Mouse (Mus musculus): Measurements from ENCODE around the gene Vasn.

The Vasn gene

DNA sequence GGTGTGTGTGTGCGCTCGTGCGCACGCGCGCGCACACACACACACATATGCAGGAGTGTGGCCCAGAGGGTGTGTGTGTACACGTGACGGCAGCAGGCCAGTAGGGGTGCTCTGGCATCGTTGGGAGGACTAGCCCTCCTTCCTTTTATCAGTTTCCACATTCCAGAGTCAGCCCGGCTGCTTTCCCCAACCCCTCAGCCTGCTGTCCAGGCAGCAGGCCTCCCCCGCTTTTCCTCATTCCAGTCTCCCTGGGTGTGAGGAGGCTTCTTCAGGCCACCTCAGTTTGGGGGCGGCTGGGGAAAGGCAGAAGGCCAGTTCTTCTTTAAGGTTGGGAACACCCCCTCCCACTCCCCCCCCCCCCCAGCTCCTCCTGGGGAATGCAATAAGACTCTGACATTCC is 2.4 kb downstream of the Vasn start:
- DNase-seq (ENCODE audit: low spot score in 2 of 2) = peak; percentile 63 to 65

DNA sequence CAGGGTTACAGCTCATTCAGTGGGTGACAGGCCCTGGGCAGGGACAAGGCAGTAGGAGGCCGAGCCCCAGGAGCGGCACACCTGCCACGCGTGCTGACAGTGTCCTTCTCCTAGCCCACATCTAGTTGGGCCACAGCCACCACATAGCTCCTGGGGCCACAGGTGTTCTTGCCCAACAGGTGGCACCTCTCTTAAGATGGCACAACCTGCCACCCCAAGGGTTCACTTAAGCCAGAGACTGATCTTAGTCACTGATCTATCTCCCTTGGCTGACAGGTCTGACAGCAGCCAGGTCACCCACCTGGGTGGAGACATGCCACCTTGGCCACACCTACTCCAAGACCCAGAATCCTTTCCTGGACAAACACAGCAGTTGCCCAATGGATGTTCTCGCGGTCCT is 3.2 kb downstream of the Vasn start:
- no peak for DNase-seq (ENCODE audit: low spot score in 2 of 2)

DNA sequence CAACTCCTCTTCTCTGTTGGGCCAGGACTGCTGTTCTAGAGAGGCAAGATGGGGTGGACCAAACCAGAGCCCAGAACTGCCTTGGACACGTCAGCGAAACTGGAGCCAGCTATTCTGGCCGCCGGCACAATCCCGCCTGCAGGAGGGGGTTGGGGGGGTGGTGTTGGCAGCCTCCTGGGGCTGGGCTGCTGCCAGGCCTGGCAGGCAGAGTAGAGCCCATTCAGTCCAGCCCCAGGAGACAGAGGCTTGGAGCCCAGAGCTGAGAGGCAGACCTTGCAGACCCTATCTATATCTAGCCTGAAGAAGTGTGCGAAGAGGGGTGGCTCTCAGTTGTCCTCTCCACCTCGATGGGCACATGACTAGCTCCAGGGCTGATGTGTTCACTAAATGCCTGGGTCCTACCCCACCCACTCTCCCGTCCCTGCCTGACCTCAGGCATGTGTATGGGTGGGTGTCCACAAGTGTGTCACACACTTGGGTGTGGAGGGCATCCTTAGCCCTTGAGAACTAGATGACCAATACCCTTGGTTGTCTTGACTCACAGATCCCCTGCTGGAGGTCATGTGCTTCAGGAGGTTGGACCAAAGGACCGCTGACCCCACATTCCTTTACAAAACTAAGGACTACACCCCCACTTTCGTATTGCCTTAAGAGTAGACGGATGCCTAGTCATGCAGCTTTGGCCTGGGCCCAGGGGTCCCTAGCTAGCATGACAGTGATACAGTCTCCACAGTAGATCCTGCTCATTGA is 4.1 kb downstream of the Vasn start:
- peak; percentile 73 to 81 for DNase-seq (ENCODE audit: low spot score in 2 of 2)

DNA sequence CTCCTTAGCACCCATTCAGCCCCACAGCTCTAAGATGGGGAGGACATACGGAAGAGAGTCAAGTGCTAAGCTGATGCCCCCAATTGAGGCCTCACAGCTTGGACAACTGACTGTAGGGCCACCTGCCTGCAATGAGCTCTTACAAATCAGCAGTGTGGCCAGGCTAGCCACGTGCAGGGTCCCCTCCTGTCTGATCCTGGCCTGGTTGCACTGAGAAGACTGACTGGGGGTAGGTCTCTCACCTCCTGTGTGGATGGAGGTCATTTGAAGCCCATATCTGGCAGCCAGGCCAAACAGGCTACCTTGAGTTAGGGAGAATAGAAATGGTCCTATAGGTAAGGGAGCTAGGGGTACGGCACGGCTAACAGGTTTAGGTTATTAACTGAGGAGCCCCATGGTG is 6.1 kb downstream of the Vasn start:
- DNase-seq (ENCODE audit: low spot score in 2 of 2) = no peak

DNA sequence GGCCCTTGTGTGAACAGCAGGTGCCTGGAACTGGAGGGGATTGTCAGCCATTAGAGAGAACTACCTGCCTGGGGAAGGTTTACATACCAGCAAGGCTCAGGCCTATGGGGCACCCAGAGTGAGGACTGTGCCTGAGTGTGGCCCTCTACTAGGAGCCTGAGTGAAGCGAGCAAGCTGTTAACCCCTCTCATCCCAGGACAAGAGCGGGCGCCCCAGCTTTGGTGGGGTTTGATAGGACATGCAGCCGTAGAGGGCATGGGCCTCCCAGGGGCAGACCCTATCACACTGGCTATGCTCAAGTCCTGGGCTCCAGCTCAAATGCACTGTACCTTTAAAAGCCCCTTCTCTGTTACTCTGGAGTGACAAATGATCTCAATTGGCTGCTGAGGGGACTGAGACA is 7.1 kb downstream of the Vasn start:
- no peak for DNase-seq (ENCODE audit: low spot score in 2 of 2)

DNA sequence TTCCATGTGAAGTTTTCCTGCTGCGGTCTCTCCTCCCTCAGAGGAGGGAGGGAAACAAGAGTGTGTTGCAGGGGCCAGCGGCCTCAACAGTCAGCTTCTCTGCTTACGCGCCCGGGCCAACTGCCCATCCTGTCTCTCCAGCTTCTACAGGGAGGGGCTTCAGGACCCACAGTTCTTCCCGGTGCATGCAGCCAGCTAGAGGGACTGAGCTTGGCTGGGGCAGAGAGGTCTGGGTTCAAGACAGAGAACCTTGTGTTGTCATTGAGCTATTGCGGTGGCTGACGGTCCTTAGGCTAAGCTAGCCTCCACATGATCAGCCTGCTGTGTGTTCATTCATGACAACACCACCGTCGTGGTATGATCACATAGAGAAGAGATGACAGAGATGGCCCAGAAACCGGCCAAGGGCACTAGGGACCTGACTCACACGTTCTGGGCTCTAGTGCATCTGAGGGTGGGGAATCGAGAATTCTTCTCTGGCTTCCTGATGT is 8.0 kb downstream of the Vasn start:
- no peak for DNase-seq (ENCODE audit: low spot score in 2 of 2)

DNA sequence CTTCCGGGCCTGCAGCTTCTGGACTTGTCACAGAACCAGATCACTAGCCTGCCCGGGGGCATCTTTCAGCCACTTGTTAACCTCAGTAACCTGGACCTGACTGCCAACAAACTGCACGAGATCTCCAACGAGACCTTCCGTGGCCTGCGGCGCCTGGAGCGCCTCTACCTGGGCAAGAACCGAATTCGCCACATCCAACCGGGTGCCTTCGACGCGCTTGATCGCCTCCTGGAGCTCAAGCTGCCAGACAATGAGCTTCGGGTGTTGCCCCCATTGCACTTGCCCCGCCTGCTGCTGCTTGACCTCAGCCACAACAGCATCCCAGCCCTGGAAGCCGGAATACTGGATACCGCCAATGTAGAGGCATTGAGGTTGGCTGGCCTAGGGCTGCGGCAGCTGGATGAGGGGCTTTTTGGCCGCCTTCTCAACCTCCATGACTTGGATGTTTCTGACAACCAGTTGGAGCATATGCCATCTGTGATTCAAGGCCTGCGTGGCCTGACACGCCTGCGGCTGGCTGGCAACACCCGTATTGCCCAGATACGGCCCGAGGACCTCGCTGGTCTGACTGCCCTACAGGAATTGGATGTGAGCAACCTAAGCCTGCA is 8.8 kb downstream of the Vasn start:
- no peak for DNase-seq (ENCODE audit: low spot score in 2 of 2)

DNA sequence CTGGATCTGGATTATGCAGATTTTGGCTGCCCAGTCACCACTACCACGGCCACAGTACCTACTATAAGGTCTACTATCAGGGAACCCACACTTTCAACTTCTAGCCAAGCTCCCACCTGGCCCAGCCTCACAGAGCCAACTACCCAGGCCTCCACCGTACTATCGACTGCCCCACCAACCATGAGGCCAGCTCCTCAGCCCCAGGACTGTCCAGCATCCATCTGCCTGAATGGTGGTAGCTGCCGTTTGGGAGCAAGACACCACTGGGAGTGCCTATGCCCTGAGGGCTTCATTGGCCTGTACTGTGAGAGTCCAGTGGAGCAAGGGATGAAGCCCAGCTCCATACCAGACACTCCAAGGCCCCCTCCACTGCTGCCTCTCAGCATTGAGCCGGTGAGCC is 9.5 kb downstream of the Vasn start:
- no peak for DNase-seq (ENCODE audit: low spot score in 2 of 2)

DNA sequence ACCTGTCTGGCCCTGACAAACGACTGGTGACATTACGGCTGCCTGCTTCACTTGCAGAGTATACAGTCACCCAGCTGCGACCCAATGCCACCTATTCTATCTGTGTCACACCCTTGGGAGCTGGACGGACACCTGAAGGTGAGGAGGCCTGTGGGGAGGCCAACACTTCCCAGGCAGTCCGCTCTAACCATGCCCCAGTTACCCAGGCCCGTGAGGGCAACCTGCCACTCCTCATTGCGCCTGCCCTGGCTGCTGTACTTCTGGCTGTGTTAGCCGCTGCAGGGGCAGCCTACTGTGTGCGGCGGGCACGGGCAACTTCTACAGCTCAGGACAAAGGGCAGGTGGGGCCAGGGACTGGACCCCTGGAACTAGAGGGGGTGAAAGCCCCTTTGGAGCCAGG is 10.0 kb downstream of the Vasn start:
- no peak for DNase-seq (ENCODE audit: low spot score in 2 of 2)

DNA sequence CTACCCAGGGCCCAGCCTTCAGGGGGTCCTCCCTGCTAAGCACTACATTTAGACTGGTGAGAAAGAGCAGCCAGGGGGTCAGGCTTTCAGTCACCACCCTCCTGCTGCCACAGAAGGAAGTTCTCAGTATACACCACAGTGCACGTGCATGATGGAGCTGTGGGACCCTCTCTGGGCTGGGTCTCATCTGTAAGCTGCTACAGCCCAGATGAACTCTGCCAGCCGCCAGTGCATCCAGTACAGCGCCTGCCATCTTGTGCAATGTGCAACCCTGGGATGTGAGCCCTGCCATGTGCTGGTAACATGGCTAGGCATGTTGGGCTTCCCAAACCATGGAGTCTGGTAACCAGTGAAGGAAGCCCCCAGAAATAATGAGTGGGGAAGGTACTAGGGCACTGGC is 10.4 kb downstream of the Vasn start:
- no peak for DNase-seq (ENCODE audit: low spot score in 2 of 2)

DNA sequence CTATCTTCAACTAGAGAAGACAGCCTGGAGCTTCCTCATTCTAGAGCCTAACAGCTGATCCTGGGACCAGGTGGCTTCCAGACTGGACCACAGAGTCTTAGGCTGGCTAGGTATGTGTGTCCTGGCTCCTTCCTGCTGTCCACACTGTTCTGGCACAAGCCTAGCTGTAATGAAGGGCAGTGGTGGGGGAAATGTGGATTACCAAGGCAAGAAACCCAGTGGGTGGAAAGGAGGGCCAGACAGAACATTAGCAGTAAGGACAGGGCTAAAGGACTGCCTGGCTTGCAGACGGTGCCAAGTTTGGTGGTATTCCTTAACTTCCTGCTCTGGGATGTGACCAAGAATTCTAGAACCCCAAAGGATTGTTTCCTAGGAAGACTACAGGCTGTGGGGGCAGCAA is 11.3 kb downstream of the Vasn start:
- no peak for DNase-seq (ENCODE audit: low spot score in 2 of 2)

DNA sequence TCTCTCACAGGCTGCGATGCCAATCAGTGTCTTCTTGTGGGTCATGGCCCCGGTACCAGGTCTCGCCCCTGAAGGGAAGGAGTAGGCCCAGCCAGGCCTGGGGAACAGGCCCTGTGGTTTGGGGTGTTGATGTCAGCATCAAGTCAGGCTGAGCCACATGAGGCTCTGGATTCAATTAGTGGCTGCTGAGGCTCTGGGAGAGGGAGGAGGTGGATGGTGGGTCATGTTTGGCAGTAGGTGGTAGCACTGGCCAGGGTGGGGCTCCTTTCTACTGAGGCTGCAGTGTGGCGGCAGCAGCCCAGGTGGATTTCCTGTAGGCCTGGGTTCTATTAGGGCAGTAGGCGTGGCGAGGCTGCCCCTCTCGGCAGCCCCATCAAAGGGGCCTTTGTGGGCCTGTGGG is 11.9 kb downstream of the Vasn start:
- no peak for DNase-seq (ENCODE audit: low spot score in 2 of 2)

DNA sequence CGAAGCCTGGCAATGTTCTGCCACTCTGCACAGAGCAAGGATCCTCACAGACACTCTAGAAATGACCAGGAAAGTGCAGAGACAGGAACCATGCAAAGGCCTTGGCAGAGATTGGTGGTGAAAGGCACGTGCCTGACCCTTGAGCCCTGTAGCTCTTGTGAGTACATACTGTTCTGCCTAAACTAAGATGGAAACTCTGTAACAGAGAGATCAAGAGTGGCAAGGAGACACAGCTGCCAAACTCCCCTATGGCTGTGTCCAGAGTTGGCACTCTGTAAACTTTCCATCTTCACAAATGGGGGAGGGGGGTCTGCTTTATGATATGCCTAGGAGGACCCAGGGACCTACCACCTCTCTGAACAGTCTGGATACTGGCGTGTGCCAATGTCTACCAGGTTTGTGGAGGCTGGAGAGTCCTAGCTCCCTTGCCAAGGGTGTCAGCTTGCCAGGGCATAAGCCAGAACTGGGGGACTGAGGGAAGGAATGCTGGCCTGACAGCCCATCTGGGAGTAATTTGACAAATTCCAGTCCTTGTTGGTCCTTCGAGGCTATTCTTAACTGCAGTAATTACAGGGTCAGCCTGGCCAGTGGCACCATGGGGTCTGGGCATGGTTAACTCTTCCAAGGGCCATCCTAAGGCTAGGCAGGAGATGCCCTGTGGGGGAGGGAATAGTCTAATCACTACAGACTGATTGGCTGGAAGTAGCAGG is 13.1 kb downstream of the Vasn start:
- DNase-seq (ENCODE audit: low spot score in 2 of 2) = no peak

DNA sequence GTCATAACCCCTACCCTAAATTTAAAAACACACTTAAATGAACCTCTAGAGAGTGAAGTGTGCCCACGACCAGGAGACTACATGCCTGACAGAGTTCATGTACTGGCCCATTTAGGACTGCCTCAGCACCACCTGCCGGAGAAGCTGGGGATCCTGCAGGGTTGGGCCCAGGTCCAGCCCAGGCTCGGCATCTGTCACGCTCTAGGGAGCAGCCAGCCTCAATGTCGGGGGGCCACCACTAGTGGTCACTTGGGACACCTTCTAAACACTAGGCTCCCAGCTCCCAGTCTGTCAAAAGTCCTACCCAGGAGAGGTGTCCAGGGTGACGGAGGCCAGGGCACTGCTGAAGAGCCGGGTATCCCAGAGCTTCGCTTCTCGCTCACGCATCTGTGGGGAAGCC is 15.0 kb downstream of the Vasn start:
- DNase-seq (ENCODE audit: low spot score in 2 of 2) = no peak

DNA sequence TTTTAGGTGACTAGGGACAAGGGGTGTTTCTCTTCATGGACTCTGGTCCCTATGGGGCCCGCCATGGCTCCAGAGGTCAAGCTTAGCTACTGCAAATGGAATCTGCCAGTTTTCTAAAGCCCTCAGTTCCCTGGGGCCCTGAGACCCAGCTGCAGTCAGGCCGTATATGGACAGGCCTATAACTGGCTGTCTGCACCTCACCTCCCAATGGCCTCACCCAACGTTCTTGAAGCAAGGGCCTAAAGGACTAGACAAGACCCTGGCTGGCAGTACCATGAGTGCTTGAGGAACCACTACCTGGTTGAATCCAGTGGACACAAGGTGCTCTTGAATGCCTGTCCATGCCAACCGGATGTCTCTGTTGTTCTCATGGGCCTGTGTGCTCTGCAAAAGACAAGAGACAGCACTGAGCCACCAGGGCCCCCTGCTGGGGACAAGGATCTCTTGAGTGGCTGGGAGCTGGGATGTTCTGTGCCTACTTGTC is 15.6 kb downstream of the Vasn start:
- no peak for DNase-seq (ENCODE audit: low spot score in 2 of 2)

DNA sequence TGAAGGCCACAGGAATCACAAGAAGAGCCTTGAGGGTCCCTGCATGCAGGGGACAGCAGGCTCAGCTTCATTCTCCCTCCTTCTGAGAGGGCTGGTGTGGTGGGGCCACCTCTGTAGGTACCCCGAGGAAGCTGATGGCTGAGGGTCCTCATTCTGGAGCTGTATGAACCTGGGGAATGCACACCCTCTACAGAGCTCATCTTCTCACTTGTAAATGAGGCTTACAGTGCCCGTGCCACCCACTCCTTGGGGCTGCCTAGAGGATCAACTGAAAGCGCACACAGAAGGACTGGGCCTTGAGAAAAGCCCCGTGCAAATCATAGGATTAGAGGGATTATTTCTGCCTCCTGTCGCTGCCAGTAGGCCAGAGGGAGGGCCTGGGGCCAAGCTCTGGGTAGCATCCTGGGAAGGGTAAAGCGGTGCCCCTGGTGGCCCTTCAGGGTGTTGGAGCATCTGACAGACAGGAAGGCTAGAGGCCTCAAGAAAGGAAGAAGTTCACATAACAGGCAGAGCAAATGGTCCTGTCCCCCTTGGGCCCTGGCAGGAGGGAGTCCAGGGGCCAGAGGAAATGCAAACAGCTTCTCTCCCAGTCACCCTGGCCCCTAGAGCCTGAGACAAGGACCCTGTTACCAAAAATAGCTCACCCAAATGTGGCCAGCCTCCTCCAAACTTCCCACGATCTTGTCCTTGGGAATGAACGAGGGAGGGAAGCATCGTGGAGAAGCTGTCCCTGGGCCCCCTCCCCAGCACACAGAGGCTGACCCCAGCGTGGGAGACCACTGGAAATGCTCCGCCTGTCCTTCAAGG is 16.2 kb downstream of the Vasn start:
- DNase-seq (ENCODE audit: low spot score in 2 of 2) = no peak

DNA sequence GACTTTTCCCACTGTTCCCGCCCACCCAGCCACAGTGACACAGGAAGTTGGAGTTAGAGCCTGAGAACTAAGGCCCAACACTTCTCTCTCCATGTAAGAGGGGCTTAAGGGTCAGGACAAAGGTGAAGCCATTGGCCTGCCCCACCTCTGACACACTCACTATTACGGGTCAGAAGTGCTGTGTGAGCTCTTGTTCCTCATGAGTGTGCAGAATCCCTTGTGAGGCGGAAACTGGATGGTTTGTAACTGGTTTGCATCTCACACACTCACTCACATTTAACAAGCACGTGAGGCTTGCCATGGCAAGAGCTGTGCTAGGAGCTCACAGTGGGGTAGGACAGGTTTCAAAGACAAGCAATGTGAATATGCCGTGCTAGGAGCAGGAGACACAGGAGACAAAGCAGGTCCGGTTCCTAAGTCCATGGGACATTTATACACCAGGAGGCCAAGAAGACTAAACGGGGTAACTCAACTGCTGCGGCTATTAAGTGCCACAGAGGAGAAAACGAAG is 16.9 kb downstream of the Vasn start:
- DNase-seq (ENCODE audit: low spot score in 2 of 2) = no peak

DNA sequence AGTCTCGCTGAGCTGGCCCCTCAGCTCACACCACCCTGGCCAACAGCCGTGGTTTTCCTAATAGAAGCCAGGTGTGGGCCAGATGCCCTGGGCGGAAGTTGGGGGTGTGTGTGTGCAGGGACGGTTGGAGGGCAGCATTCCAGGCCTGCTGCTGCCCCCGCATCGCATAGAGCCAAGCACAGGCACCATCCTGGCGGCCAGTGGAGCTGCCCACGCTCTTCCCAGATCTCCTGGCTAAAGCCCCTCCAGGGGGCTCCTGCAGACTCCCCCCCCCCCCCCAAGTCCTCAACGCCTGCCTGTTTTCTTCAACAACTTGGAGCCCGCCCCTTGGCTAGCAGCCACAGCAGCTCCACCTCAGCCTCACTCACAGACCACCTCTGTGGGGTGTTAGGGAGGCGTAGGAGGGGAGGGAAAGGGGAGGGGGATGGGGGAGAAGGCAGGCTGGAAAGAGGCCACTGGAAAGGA is 19.1 kb downstream of the Vasn start:
- DNase-seq (ENCODE audit: low spot score in 2 of 2) = peak; percentile 40 to 51

DNA sequence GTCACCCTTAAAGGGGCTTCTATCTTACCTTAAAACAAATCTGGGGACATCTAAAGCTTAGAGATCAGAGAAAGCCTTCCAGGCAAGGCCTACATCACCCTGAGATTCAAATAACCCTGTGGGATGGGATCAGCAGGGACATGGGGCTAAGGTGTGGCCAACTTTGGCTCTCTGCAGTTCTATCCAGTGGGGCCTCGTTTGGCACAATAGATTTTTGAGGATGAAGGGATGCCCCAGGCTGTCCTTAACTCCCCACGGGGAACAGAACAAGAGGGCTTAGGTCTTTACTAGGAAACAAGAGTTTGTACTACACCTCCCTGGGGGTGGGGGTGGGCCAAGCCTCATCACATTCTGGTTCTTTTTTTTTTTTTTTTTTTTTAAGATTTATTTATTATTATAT is 19.6 kb downstream of the Vasn start:
- DNase-seq (ENCODE audit: low spot score in 2 of 2) = no peak

DNA sequence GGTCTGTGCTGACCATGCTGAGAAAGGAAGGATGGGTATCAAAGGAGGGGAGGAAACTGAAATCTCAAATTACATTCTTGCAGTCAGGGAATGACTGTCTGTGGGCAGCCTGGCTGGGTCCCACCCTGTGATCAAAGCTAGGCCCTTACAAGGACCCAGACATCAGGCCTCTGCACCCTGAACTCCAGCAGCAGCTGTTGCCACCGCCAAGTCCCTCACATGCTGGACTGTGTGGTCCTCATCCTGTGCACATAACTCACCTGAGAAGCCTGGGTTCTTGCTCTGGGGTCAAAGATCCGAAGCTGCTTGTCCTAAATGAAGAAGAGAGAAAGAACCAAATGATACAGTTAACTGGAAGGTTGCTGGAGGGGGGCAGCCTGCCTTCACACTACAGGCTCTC is 21.9 kb downstream of the Vasn start:
- DNase-seq (ENCODE audit: low spot score in 2 of 2) = no peak

DNA sequence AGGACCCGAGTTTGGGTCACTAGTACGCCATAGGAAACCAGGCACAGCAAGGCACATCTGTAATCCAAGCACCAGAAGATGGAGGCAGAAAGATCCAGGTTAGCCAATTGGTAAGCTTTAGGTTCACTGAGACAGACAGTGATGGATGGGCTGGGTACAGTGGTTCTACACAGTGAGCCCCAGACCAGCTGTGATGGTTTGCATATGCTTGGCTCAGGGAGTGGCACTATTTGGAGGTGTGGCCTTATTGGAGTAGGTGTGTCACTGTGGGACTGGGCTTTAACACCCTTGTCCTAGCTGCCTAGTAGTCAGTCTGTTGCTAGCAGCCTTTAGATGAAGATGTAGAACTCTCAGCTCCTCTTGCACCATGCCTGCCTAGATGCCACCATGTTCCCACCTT is 24.1 kb downstream of the Vasn start:
- DNase-seq (ENCODE audit: low spot score in 2 of 2) = no peak

DNA sequence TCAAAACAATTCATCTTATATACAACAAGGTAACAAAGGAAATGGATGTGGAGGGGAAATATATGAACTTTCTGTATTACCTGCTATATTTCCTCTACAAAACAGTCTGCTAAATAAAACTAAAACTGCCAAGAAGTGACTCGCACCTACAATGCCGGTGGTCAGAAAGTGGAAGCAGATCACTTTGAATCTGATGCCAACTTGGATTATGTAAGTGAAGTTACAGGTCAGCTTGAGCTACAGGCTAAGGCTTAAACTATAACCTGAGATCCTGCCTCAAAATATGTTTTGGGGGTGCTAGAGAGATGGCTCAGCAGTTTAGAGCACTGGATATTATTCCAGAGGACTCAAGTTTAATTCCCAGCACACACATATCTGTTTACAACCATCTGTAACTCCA is 26.0 kb downstream of the Vasn start:
- no peak for DNase-seq (ENCODE audit: low spot score in 2 of 2)

Data from right cerebral cortex, adult 2 months (tissue).